ENCODE assay signal across 26 mouse cellular contexts in the genomic region with DNA sequence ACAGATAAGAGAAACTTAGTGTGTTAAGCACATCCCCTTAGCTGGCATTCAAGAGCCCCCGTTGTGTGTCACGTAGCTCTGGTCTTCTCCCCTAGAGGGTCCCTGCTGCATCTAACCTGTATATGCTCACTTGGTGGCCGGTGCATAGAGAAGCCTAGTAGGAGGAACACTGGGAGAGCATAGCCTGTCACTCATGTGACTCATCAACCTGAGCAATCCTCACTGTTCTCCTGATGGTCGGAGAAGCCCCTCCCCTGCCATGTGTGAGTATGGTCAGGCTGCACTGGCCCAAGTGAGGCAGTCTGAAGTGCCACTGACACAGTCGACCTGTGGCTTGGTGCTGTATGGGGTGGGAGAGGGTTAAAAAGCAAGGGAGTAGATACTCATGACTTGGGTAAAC. TPM values are rescaled to one million over a fixed set of nuclear protein-coding genes. Genes with fewer than 3 reads are reported as not detected.
A peak's percentile ranks its signal among the peaks of the same experiment; 100 is the strongest.
DNase-seq lines count a peak whose midpoint lies in the region; ATAC-seq and TF ChIP-seq lines count a peak whose summit lies in the region.
"Had no signal": no experiment of that assay in that cellular context is flagged by ENCODE, and none has a peak within 500 bp of the region (broad histone marks: within the 10 kb centered on the region; RNA-seq: fewer than 3 reads in every experiment).

No protein-coding gene starts in this region.

- H3K9ac ChIP-seq in MEL (ENCODE audit: control insufficient read depth, low read depth, low read length, poor library complexity, severe bottlenecking): no peak overlapping the region
- H3K9ac ChIP-seq in liver, embryonic 15.5 days: no peak overlapping the region
- H3K9ac ChIP-seq: embryonic facial prominence, embryonic 13.5 days; forebrain, embryonic 12.5 days; heart, embryonic 13.5 days; hindbrain, embryonic 12.5 days had no signal

- no peaks in the 10 kb centered on the region for H3K27me3 ChIP-seq in heart, embryonic 10.5 days (ENCODE audit: insufficient read depth, poor library complexity, severe bottlenecking)
- no peaks in the 10 kb centered on the region for H3K27me3 ChIP-seq in MEL (ENCODE audit: control insufficient read depth in 1 of 2, insufficient read depth in 2 of 2, low read length in 2 of 2)
- no peaks in the 10 kb centered on the region for H3K27me3 ChIP-seq in liver, embryonic 15.5 days
- H3K27me3 ChIP-seq: embryonic facial prominence, embryonic 13.5 days; forebrain, embryonic 12.5 days; heart, embryonic 13.5 days; hindbrain, embryonic 12.5 days; Patski had no signal

- no peak for TF ChIP-seq EP300 in MEL (IDR thresholded peaks at IDR 0.05; ENCODE audit: low read depth in 1 of 2, low read length in 2 of 2)

- peak; percentile 16; the same call in 1 of the 2 replicates for ATAC-seq in liver, embryonic 15.5 days (ENCODE audit: insufficient read depth)
- ATAC-seq: activated CD4-positive, CD25-positive, alpha-beta regulatory T cell, adult 4 months; CD4-positive, CD25-positive, alpha-beta regulatory T cell, adult 4 months; forebrain, embryonic 16.5 days; hindbrain, embryonic 16.5 days; Patski had no signal

- TF ChIP-seq POLR2A in MEL (IDR thresholded peaks at IDR 0.05; ENCODE audit: control insufficient read depth in 1 of 2, insufficient read depth in 1 of 2, low read depth in 1 of 2, low read length in 2 of 2, poor library complexity in 1 of 2): no peak

- H3K36me3 ChIP-seq in heart, embryonic 10.5 days: no peaks in the 10 kb centered on the region
- H3K36me3 ChIP-seq in MEL (ENCODE audit: control insufficient read depth in 1 of 2, insufficient read depth in 2 of 2, low read length in 2 of 2): peaks cover 0 to 20% of the 10 kb centered on the region in 2 experiments; a peak in 2 of 4 replicates
- no peaks in the 10 kb centered on the region for H3K36me3 ChIP-seq in liver, embryonic 15.5 days (replicated peaks)
- H3K36me3 ChIP-seq: embryonic facial prominence, embryonic 13.5 days; forebrain, embryonic 12.5 days; G1E; heart, embryonic 13.5 days; hindbrain, embryonic 12.5 days had no signal

- no peak for TF ChIP-seq CTCF in MEL (IDR thresholded peaks at IDR 0.05 in 2 of 3, conservative IDR thresholded peaks at IDR 0.05 in 1 of 3; ENCODE audit: control insufficient read depth in 1 of 3, insufficient read depth in 1 of 3, low read depth in 2 of 3, low read length in 3 of 3, poor library complexity in 1 of 3, severe bottlenecking in 1 of 3)

- no peak for TF ChIP-seq RAD21 in MEL (IDR thresholded peaks at IDR 0.05; ENCODE audit: low read depth, low read length)

- WGBS in heart, embryonic 10.5 days: 32% methylated on average over 5 of the region's 5 CpGs
- WGBS in liver, embryonic 15.5 days (ENCODE audit: insufficient replicate concordance): 44% methylated on average over 5 of the region's 5 CpGs

- peaks cover 27% of the 10 kb centered on the region for H3K4me1 ChIP-seq in heart, embryonic 10.5 days
- H3K4me1 ChIP-seq in MEL (ENCODE audit: control insufficient read depth in 1 of 2, insufficient read depth in 2 of 2, low read length in 2 of 2): peaks cover 11 to 25% of the 10 kb centered on the region in 2 experiments
- H3K4me1 ChIP-seq in liver, embryonic 15.5 days (replicated peaks): peaks cover 36% of the 10 kb centered on the region

- no peak for DNase-seq in heart, embryonic 10.5 days (ENCODE audit: low spot score)
- no peak for DNase-seq in heart, adult 8-10 months (ENCODE audit: low spot score)
- DNase-seq in 3T3-L1 (ENCODE audit: low read depth, low spot score) (peak; percentile 59), MEL (ENCODE audit: low read depth, low spot score) (peak; percentile 26)
- DNase-seq in spleen, postnatal 14 days (ENCODE audit: low spot score in 2 of 2): no peak
- DNase-seq in lung, adult 18-20 months: no peak
- DNase-seq: adrenal gland, adult 2 months; adrenal gland, postnatal 25 days; B cell, adult 2 months; cerebellum, adult 18-20 months; cerebellum, adult 9-11 months; cerebellum, postnatal 36 days; gastrocnemius, postnatal 14 days; heart, postnatal 36 days had no signal

- H3K27ac ChIP-seq in heart, embryonic 10.5 days: 0 out of 2 replicates have a peak overlapping the region, but pooled peaks have one; percentile 1
- H3K27ac ChIP-seq in MEL (ENCODE audit: control insufficient read depth, low read depth, low read length): no peak overlapping the region
- H3K27ac ChIP-seq in liver, embryonic 15.5 days (replicated peaks): no peak overlapping the region
- H3K27ac ChIP-seq: embryonic facial prominence, embryonic 13.5 days; forebrain, embryonic 12.5 days; heart, embryonic 13.5 days; hindbrain, embryonic 12.5 days had no signal

- no peaks in the 10 kb centered on the region for H3K79me2 ChIP-seq in MEL (ENCODE audit: control insufficient read depth, insufficient read depth, low read length, poor library complexity)

- H3K4me3 ChIP-seq in heart, embryonic 10.5 days: no peak overlapping the region
- 0 out of 4 replicates have a peak overlapping the region, but pooled peaks of 1 of the 2 experiments have one; percentile 6 for H3K4me3 ChIP-seq in MEL (ENCODE audit: control insufficient read depth in 1 of 2, insufficient read depth in 1 of 2, low read depth in 2 of 2, low read length in 2 of 2)
- no peak overlapping the region for H3K4me3 ChIP-seq in liver, embryonic 15.5 days (replicated peaks)
- H3K4me3 ChIP-seq: embryonic facial prominence, embryonic 13.5 days; forebrain, embryonic 12.5 days; heart, embryonic 13.5 days; hindbrain, embryonic 12.5 days had no signal

- H3K4me2 ChIP-seq in liver, embryonic 15.5 days: no peak overlapping the region
- H3K4me2 ChIP-seq: embryonic facial prominence, embryonic 13.5 days; forebrain, embryonic 12.5 days; heart, embryonic 13.5 days; hindbrain, embryonic 12.5 days had no signal

- no peaks in the 10 kb centered on the region for H3K9me3 ChIP-seq in heart, embryonic 10.5 days
- no peaks in the 10 kb centered on the region for H3K9me3 ChIP-seq in MEL (replicated peaks; ENCODE audit: insufficient read depth, low read length)
- no peaks in the 10 kb centered on the region for H3K9me3 ChIP-seq in liver, embryonic 15.5 days (replicated peaks)
- H3K9me3 ChIP-seq: embryonic facial prominence, embryonic 13.5 days; forebrain, embryonic 12.5 days; G1E; heart, embryonic 13.5 days; hindbrain, embryonic 12.5 days had no signal

TF ChIP-seq in MEL, 35 proteins besides CTCF, POLR2A, EP300 and RAD21:
- TF ChIP-seq TCF12 (IDR thresholded peaks at IDR 0.05; ENCODE audit: low read depth, low read length): no peak
- no peak for TF ChIP-seq ZNF384 (IDR thresholded peaks at IDR 0.05; ENCODE audit: low read depth, low read length)
- TF ChIP-seq SMC3 (IDR thresholded peaks at IDR 0.05; ENCODE audit: low read depth, low read length): no peak

RNA-seq across cellular contexts. Expression of a gene that starts 23.4 kb away (rescaled TPM):
- polyA plus RNA-seq in heart, embryonic 10.5 days (2016; fragmentation: Nextera tagmentation; extraction: Ambion mirVana): 0.89 and 1.7 TPM in 2 replicates
- total RNA-seq in heart, adult 8-10 months (2022): under 1 TPM in 2 of 4 experiments, not detected in 2; 0.13 to 0.23 TPM
- not detected in 2 replicates for total RNA-seq in MEL (2012; rRNA removed)
- polyA plus RNA-seq in MEL (2012; ENCODE audit: insufficient read depth in 1 of 2, insufficient read length in 2 of 2, low read depth in 1 of 2, low replicate concordance in 2 of 2, missing spikeins in 1 of 2): not detected
- polyA plus RNA-seq in liver, embryonic 15.5 days (2015; fragmentation: Nextera tagmentation; extraction: Ambion mirVana): 0.68 and 0.77 TPM in 2 replicates
- total RNA-seq: adrenal gland, adult 2 months; gastrocnemius, postnatal 14 days had no signal
- polyA plus RNA-seq: adrenal gland, adult 2 months; frontal cortex, adult 2 months; G1E; Patski had no signal

RNA-seq across cellular contexts. Expression of a gene that starts 28.4 kb away (rescaled TPM):
- polyA plus RNA-seq in heart, embryonic 10.5 days (2016; fragmentation: Nextera tagmentation; extraction: Ambion mirVana): 1.4 and 3.4 TPM in 2 replicates
- 1 to 10 TPM; 2.0 to 4.6 (median 2.9) TPM for total RNA-seq in heart, adult 8-10 months (2022)
- total RNA-seq in MEL (2012; rRNA removed): 0.08 and 0.10 TPM in 2 replicates
- under 1 TPM in 1 of 2 experiments, not detected in 1; 0.13 TPM for polyA plus RNA-seq in MEL (2012; ENCODE audit: insufficient read depth in 1 of 2, insufficient read length in 2 of 2, low read depth in 1 of 2, low replicate concordance in 2 of 2, missing spikeins in 1 of 2)
- 6.6 and 7.0 TPM in 2 replicates for polyA plus RNA-seq in liver, embryonic 15.5 days (2015; fragmentation: Nextera tagmentation; extraction: Ambion mirVana)
- polyA plus RNA-seq: G1E had no signal

Comparison
In these comparisons a context has a peak if more than half of its experiments do, and no peak if none do; other contexts are left out.
1. DNase-seq: peak in 3T3-L1 (single experiment) and MEL (single experiment); none in heart, embryonic 10.5 days (single experiment), heart, adult 8-10 months (single experiment), spleen, postnatal 14 days (0 of 2) and lung, adult 18-20 months (0 of 2).